Mouse (Mus musculus): Measurements from ENCODE around the gene Klk6. TPM values are rescaled to one million over a fixed set of nuclear protein-coding genes. Genes with fewer than 3 reads are reported as not detected.

Klk6 gene
- polyA plus RNA-seq (2012; rRNA removed) = 4.1 and 11.7 TPM in 2 replicates

DNA sequence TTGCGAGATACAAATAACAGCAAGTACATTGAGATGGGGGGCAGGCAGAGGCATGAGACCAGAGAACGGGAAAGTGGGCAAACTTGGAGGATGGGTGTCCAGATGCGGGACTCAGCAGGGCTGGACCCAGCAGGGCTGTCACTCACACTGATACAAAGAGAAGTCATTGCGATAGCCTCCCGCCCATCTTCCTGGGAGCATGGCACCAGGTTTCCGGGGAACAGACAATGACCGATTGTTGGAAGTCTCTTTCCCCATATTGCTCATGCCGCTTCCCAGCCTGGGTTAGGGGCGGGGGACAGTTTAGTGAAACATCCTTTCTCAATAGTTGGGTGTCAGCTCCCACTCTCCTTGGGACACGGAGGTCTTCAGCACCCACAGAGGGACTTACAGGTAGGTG is at the start of gene Klk6:
TSS of gene Klk6 (plus strand) at position 301 of the 400 bp plus-strand sequence.

DNA sequence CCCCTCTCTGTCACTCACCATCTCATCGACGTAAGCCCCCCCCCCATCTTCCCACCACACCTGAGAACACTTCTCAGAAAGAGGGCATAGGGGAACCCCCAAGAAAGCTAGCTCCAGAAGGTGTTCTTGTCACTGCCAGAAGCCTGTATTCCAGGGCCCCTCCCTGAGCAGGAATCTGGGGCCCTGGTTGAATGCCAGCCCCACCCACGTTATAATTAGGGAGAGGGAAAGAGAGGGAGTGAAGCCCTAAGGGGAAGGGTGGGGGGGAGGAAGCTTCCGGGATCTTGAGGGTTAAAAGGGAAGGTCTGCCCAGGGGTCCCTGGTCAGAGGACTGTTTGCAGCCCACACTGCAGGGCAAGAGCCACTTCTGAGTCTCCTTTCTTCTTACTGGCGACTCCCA is 43.6 kb upstream of the Klk6 start, which contains the start of gene Klk10:
TSS of gene Klk10 (plus strand) at position 290 of the 400 bp plus-strand sequence.

GRCm38 (mm10) chr7:43791591-43791990 is 32.7 kb upstream of the Klk6 start, which contains the start of gene Klk9:
Gene Klk9, plus strand, starts transcription at chr7:43791891.

DNA sequence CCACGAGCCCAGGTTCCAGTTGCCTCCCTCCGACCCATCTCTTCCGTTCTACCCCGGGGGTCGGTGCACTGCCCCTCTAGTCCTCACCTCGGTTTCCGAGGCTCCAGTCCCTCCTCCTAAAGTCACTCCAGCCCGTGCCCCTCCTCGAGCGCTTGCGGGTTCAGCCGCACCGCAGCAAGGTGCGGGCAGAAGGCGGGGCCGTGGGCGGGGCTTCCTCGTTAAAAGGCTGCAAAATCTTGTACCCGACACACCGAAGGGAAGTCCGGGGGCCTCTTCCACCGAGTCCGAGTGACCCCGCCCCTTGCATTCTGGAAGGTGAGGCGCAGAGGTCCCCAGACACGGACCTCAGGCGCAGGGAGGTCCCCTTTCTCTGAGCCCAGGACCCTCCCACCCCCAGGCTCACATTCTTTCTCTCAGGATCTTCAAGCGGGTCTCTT is 26.9 kb upstream of the Klk6 start, which contains the start of gene Klk8:
TSS of gene Klk8 (plus strand) at position 245 of the 437 bp plus-strand sequence.

DNA sequence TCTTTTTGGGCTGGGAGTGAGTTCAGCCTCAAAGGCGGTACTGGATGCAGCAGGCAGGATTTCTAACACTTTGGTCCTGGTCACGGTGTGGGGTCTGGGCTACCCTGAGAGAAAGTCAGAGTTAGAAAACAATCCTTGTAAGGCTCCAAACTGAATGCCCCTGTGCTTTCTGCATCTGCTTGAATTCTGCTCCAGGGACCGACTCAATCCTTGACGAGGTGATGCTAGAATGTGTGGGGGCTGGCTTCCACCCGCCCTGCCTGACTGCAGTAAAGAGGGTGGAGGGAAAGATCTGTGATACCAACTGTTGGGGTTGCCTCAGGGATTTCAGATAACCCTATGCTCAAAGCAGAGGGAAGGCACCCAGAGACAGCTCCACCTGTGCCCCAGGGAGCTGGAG is 13.3 kb upstream of the Klk6 start, which contains the start of gene Klk7:
TSS of gene Klk7 (plus strand) at position 301 of the 400 bp plus-strand sequence.

GRCm38 (mm10) chr7:43841701-43842100 is 17.4 kb downstream of the Klk6 start, which contains the start of gene Klk5:
Gene Klk5, plus strand, starts transcription at chr7:43841971.

DNA sequence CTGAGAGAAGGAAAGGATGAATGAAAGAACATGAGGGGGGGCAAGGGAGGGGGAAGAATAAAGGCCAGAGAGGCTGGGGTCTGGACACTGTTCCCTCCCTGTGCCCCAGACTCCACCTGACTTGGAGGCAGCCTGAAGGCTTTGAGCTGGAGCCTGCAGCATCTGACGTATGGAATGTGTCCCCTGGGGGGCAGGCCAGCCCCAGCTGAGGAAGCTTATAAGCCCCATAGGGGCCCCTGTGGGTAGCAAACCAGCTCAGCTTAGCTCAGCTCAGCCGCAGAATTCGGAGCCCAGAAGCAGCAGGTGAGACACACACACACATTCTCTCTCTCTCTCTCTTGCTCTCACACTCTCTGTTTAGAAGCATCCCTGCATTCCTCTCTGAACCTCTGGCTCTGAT is 56.6 kb downstream of the Klk6 start, which contains the start of gene Klk4:
TSS of gene Klk4 (plus strand) at position 249 of the 400 bp plus-strand sequence.

Other genes with a start within 250 kb of the Klk6 start
- gene Zfp719, start 244.9 kb upstream of the Klk6 start, polyA plus RNA-seq (2012; rRNA removed) = 0.06 and 0.27 TPM in 2 replicates
- gene Zfp819, start 217.3 kb upstream of the Klk6 start, polyA plus RNA-seq (2012; rRNA removed) = not detected in 2 replicates
- 0.05 TPM in 1 of 2 replicates, not detected in the other for gene Ceacam18, start 189.8 kb upstream of the Klk6 start, polyA plus RNA-seq (2012; rRNA removed)
- 0.71 and 1.8 TPM in 2 replicates for gene Siglece, start 164.3 kb upstream of the Klk6 start, polyA plus RNA-seq (2012; rRNA removed)
- gene Ctu1, start 152.5 kb upstream of the Klk6 start, polyA plus RNA-seq (2012; rRNA removed) = 7.3 and 10.5 TPM in 2 replicates
- 8.7 and 11.1 TPM in 2 replicates for gene Klk14, start 134.1 kb upstream of the Klk6 start, polyA plus RNA-seq (2012; rRNA removed)
- 36.1 and 62.4 TPM in 2 replicates for gene Klk13, start 111.9 kb upstream of the Klk6 start, polyA plus RNA-seq (2012; rRNA removed)
- gene Klk12, start 55.6 kb upstream of the Klk6 start, polyA plus RNA-seq (2012; rRNA removed) = 2.5 and 6.0 TPM in 2 replicates
- 27.7 and 37.5 TPM in 2 replicates for gene Klk11, start 49.9 kb upstream of the Klk6 start, polyA plus RNA-seq (2012; rRNA removed)
- gene Klk10, start 43.5 kb upstream of the Klk6 start, polyA plus RNA-seq (2012; rRNA removed) = 70.8 and 139 TPM in 2 replicates
- 13.5 and 28.2 TPM in 2 replicates for gene Klk9, start 32.6 kb upstream of the Klk6 start, polyA plus RNA-seq (2012; rRNA removed)
- gene Klk8, start 26.9 kb upstream of the Klk6 start, polyA plus RNA-seq (2012; rRNA removed) = 35.2 and 46.8 TPM in 2 replicates
- 5.4 and 17.8 TPM in 2 replicates for gene Klk7, start 13.2 kb upstream of the Klk6 start, polyA plus RNA-seq (2012; rRNA removed)
- gene Klk5, start 17.5 kb downstream of the Klk6 start, polyA plus RNA-seq (2012; rRNA removed) = 26.4 and 45.6 TPM in 2 replicates
- not detected in 2 replicates for gene Klk4, start 56.7 kb downstream of the Klk6 start, polyA plus RNA-seq (2012; rRNA removed)
- gene Klk15, start 109.2 kb downstream of the Klk6 start, polyA plus RNA-seq (2012; rRNA removed) = not detected in 2 replicates
- gene Klk1b8, start 126.2 kb downstream of the Klk6 start, polyA plus RNA-seq (2012; rRNA removed) = not detected in 2 replicates
- gene Klk1b1, start 142.3 kb downstream of the Klk6 start, polyA plus RNA-seq (2012; rRNA removed) = not detected in 2 replicates
- not detected in 2 replicates for gene Klk1b9, start 151.6 kb downstream of the Klk6 start, polyA plus RNA-seq (2012; rRNA removed)
- not detected in 2 replicates for gene Klk1b11, start 171.4 kb downstream of the Klk6 start, polyA plus RNA-seq (2012; rRNA removed)
- 0.30 and 0.31 TPM in 2 replicates for gene Klk1b26, start 187.7 kb downstream of the Klk6 start, polyA plus RNA-seq (2012; rRNA removed)
- not detected in 2 replicates for gene Klk1b27, start 227.8 kb downstream of the Klk6 start, polyA plus RNA-seq (2012; rRNA removed)

Measured in stomach, adult 2 months (tissue).